Mouse (Mus musculus) midbrain, embryonic 14.5 days (tissue): ENCODE results near the gene Cxcl10. TPM values are rescaled to one million over a fixed set of nuclear protein-coding genes. Genes with fewer than 3 reads are reported as not detected.

Source experiments
- ATAC-seq: fragments of 200-750 bp; cut with Nextera tagmentation; 2 replicates; pipeline ENCODE4 v1.8.0; 2017; ENCODE audit warnings: moderate number of reproducible peaks, moderate library complexity; ENCODE audit not compliant: low FRiP score, low TSS enrichment
- DNase-seq: peaks from one replicate; pipeline ENCODE4 v3.0.0-alpha.2; 2015
- H3K27ac ChIP-seq: fragments of 300-500 bp; sonication (generic); replicated peaks from 2 replicates; pipeline ENCODE4 v1.5.1; 2014; ENCODE audit warnings: mild to moderate bottlenecking, low read depth, low read length, moderate library complexity
- H3K27me3 ChIP-seq: fragments of 300-500 bp; sonication (generic); 2 replicates; pipeline ENCODE4 v1.6.1; 2014; ENCODE audit warnings: low read length, control low read depth, mixed read lengths; ENCODE audit not compliant: control insufficient read depth, insufficient read depth
- H3K36me3 ChIP-seq: fragments of 300-500 bp; sonication (generic); 2 replicates; pipeline ENCODE4 v1.6.1; 2014; ENCODE audit warnings: low read length, control low read depth; ENCODE audit not compliant: control insufficient read depth, insufficient read depth
- H3K4me1 ChIP-seq: fragments of 300-500 bp; sonication (generic); 2 replicates; pipeline ENCODE4 v1.6.1; 2014; ENCODE audit warnings: mild to moderate bottlenecking, antibody characterized with exemption, low read length, control low read depth; ENCODE audit not compliant: control insufficient read depth, insufficient read depth
- H3K4me2 ChIP-seq: fragments of 300-500 bp; sonication (generic); 2 replicates; pipeline ENCODE4 v1.6.1; 2014; ENCODE audit warnings: mild to moderate bottlenecking, low read length, moderate library complexity
- H3K4me3 ChIP-seq: fragments of 300-500 bp; sonication (generic); replicated peaks from 2 replicates; pipeline ENCODE4 v1.5.1; 2014; ENCODE audit warnings: low read depth, low read length
- H3K9ac ChIP-seq: fragments of 300-500 bp; sonication (generic); replicated peaks from 2 replicates; pipeline ENCODE4 v1.6.1; 2014; ENCODE audit warnings: mild to moderate bottlenecking, low read length, moderate library complexity
- H3K9me3 ChIP-seq: fragments of 300-500 bp; sonication (generic); 2 replicates; pipeline ENCODE4 v1.6.1; 2016; ENCODE audit warnings: low read length, control low read depth, mixed read lengths; ENCODE audit not compliant: control insufficient read depth
- WGBS: fragments of 180-500 bp; shearing (Covaris S2); extraction: QIAGEN DNeasy Blood & Tissue Kit; methylation state at CpG from one replicate; pipeline ENCODE4 v1.1.7; 2014; 5-methylcytosine and 5-hydroxymethylcytosine counted together
- polyA plus RNA-seq: library from polyadenylated mRNA; unstranded; fragments of >200 nt; fragmentation: Nextera tagmentation; extraction: Ambion mirVana; gene quantifications from 2 replicates; pipeline ENCODE4 v1.2.1, GENCODE M21; 2014

Cxcl10 gene
- polyA plus RNA-seq, 1 experiment from 2014 or later = 3.5 TPM

GRCm38 (mm10) chr5:92386643-92387042, 38.0 kb upstream of the Cxcl10 start:
- Histone ChIP-seq H3K4me2 (no peak overlapping the region), H3K9ac (no peak overlapping the region), H3K4me3 (no peak overlapping the region), H3K9me3 (no peaks in the 10 kb centered on the region), H3K27ac (no peak overlapping the region), H3K36me3 (no peaks in the 10 kb centered on the region), H3K27me3 (no peaks in the 10 kb centered on the region), H3K4me1 (no peaks in the 10 kb centered on the region)
- no peak for ATAC-seq
- 68% methylated on average over 6 of the region's 6 CpGs for WGBS
- DNase-seq = no peak

GRCm38 (mm10) chr5:92386102-92386501, 37.4 kb upstream of the Cxcl10 start:
- no peak overlapping the region for H3K27ac ChIP-seq
- H3K4me2 ChIP-seq = no peak overlapping the region
- H3K27me3 ChIP-seq = no peaks in the 10 kb centered on the region
- ATAC-seq (no peak), DNase-seq (no peak)
- H3K4me3 ChIP-seq = no peak overlapping the region
- H3K36me3 ChIP-seq = no peaks in the 10 kb centered on the region
- no peaks in the 10 kb centered on the region for H3K4me1 ChIP-seq
- no peak overlapping the region for H3K9ac ChIP-seq
- 92% methylated on average over 5 of the region's 5 CpGs for WGBS
- no peaks in the 10 kb centered on the region for H3K9me3 ChIP-seq

GRCm38 (mm10) chr5:92384855-92385254, 36.2 kb upstream of the Cxcl10 start:
- ATAC-seq (no peak), DNase-seq (no peak)

GRCm38 (mm10) chr5:92383747-92384146, 35.1 kb upstream of the Cxcl10 start:
- ATAC-seq (no peak), DNase-seq (no peak)
- H3K9ac ChIP-seq = no peak overlapping the region
- no peaks in the 10 kb centered on the region for H3K9me3 ChIP-seq
- H3K36me3 ChIP-seq = no peaks in the 10 kb centered on the region
- no peak overlapping the region for H3K4me3 ChIP-seq
- H3K4me2 ChIP-seq = no peak overlapping the region
- no peaks in the 10 kb centered on the region for H3K4me1 ChIP-seq
- H3K27ac ChIP-seq = no peak overlapping the region
- no peaks in the 10 kb centered on the region for H3K27me3 ChIP-seq
- 55% methylated on average over 7 of the region's 7 CpGs for WGBS

More at GRCm38 (mm10) chr5:92384855-92385254, 36.2 kb upstream of the Cxcl10 start:
- no peak overlapping the region for H3K9ac ChIP-seq
- no peaks in the 10 kb centered on the region for H3K9me3 ChIP-seq
- no peak overlapping the region for H3K4me3 ChIP-seq
- H3K4me1 ChIP-seq = no peaks in the 10 kb centered on the region
- H3K4me2 ChIP-seq = no peak overlapping the region
- no peaks in the 10 kb centered on the region for H3K36me3 ChIP-seq
- 36% methylated on average over 7 of the region's 7 CpGs for WGBS
- no peaks in the 10 kb centered on the region for H3K27me3 ChIP-seq
- H3K27ac ChIP-seq = no peak overlapping the region

GRCm38 (mm10) chr5:92382349-92382679, 33.6 kb upstream of the Cxcl10 start:
- H3K9ac ChIP-seq = no peak overlapping the region
- no peak overlapping the region for H3K27ac ChIP-seq
- no peak overlapping the region for H3K4me2 ChIP-seq
- H3K27me3 ChIP-seq = no peaks in the 10 kb centered on the region
- no peaks in the 10 kb centered on the region for H3K36me3 ChIP-seq
- ATAC-seq (no peak), DNase-seq (no peak)
- no peaks in the 10 kb centered on the region for H3K9me3 ChIP-seq
- 71% methylated on average over 9 of the region's 9 CpGs for WGBS
- H3K4me3 ChIP-seq = no peak overlapping the region
- no peaks in the 10 kb centered on the region for H3K4me1 ChIP-seq

- DNase-seq (peak; percentile 94), ATAC-seq (peak; percentile 76; the same call in 1 of the 2 replicates)
- no peaks in the 10 kb centered on the region for H3K27me3 ChIP-seq
- H3K9ac ChIP-seq = no peak overlapping the region
- no peaks in the 10 kb centered on the region for H3K9me3 ChIP-seq
- no peaks in the 10 kb centered on the region for H3K4me1 ChIP-seq
- WGBS = 43% methylated on average over 12 of the region's 12 CpGs
- no peak overlapping the region for H3K4me2 ChIP-seq
- H3K36me3 ChIP-seq = no peaks in the 10 kb centered on the region
- H3K27ac ChIP-seq = no peak overlapping the region
- no peak overlapping the region for H3K4me3 ChIP-seq
Measured at GRCm38 (mm10) chr5:92381550-92382348, 33.1 kb upstream of the Cxcl10 start.

GRCm38 (mm10) chr5:92376795-92377405, 28.2 kb upstream of the Cxcl10 start:
- no peaks in the 10 kb centered on the region for H3K27me3 ChIP-seq
- ATAC-seq (no peak), DNase-seq (no peak)
- 0 out of 2 replicates have a peak overlapping the region, but pooled peaks have one; percentile 8 for H3K27ac ChIP-seq
- no peaks in the 10 kb centered on the region for H3K9me3 ChIP-seq
- no peak overlapping the region for H3K4me2 ChIP-seq
- WGBS = 38% methylated on average over 13 of the region's 13 CpGs
- no peak overlapping the region for H3K9ac ChIP-seq
- H3K36me3 ChIP-seq = no peaks in the 10 kb centered on the region
- no peaks in the 10 kb centered on the region for H3K4me1 ChIP-seq
- H3K4me3 ChIP-seq = no peak overlapping the region

- Histone ChIP-seq H3K27me3 (no peaks in the 10 kb centered on the region), H3K4me3 (no peak overlapping the region), H3K27ac (no peak overlapping the region), H3K4me2 (no peak overlapping the region), H3K9me3 (no peaks in the 10 kb centered on the region), H3K9ac (no peak overlapping the region), H3K36me3 (no peaks in the 10 kb centered on the region), H3K4me1 (no peaks in the 10 kb centered on the region)
- DNase-seq = no peak
- WGBS = 87% methylated on average over 17 of the region's 17 CpGs
- ATAC-seq = no peak
Measured at GRCm38 (mm10) chr5:92375368-92375767, 26.7 kb upstream of the Cxcl10 start.

- 81% methylated on average over 6 of the region's 6 CpGs for WGBS
- Histone ChIP-seq H3K27ac (no peak overlapping the region), H3K4me3 (no peak overlapping the region), H3K4me2 (no peak overlapping the region), H3K9ac (no peak overlapping the region), H3K9me3 (no peaks in the 10 kb centered on the region), H3K27me3 (no peaks in the 10 kb centered on the region), H3K36me3 (no peaks in the 10 kb centered on the region), H3K4me1 (no peaks in the 10 kb centered on the region)
- no peak for ATAC-seq
- no peak for DNase-seq
Measured at GRCm38 (mm10) chr5:92374721-92375142, 26.0 kb upstream of the Cxcl10 start.
